Mouse (Mus musculus) small intestine, adult 2 months (tissue): ENCODE measurements around the gene Ltc4s. TPM values are rescaled to one million over a fixed set of nuclear protein-coding genes. Genes with fewer than 3 reads are reported as not detected.
A peak's percentile ranks its signal among the peaks of the same experiment; 100 is the strongest.

ENCODE experiments used
- H3K27ac ChIP-seq: fragments of 200-500 bp; 2 replicates; pipeline ENCODE4 v1.5.1; 2012; ENCODE audit warnings: low read depth, low read length, control low read depth, inconsistent platforms; ENCODE audit not compliant: insufficient read depth
- H3K27me3 ChIP-seq: fragments of 200-500 bp; 2 replicates; pipeline ENCODE4 v1.6.1; 2012; ENCODE audit warnings: mild to moderate bottlenecking, moderate library complexity, low read length, inconsistent platforms; ENCODE audit not compliant: control insufficient read depth, insufficient read depth
- H3K36me3 ChIP-seq: fragments of 200-500 bp; 2 replicates; pipeline ENCODE4 v1.6.1; 2012; ENCODE audit warnings: mild to moderate bottlenecking, low read length, control low read depth, inconsistent platforms; ENCODE audit not compliant: control insufficient read depth, insufficient read depth
- H3K4me1 ChIP-seq: fragments of 200-500 bp; 2 replicates; pipeline ENCODE4 v1.6.1; 2012; ENCODE audit warnings: low read length, inconsistent platforms, mixed read lengths; ENCODE audit not compliant: control insufficient read depth, insufficient read depth, insufficient read length
- H3K4me3 ChIP-seq: fragments of 200-500 bp; 2 replicates; pipeline ENCODE4 v1.5.1; 2012; ENCODE audit warnings: low read depth, mild to moderate bottlenecking, control low read depth, inconsistent platforms, low read length, moderate library complexity
- CTCF ChIP-seq: fragments of 200-500 bp; IDR thresholded peaks from 2 replicates; pipeline ENCODE4 v1.5.1; 2012; ENCODE audit warnings: low read depth, mild to moderate bottlenecking, control low read depth, inconsistent platforms, low read length, moderate library complexity, mixed read lengths; ENCODE audit not compliant: insufficient replicate concordance, insufficient read length; ENCODE audit errors: extremely low read depth
- POLR2A ChIP-seq: fragments of 200-500 bp; IDR thresholded peaks from 2 replicates; pipeline ENCODE4 v1.6.1; 2012; ENCODE audit warnings: low read depth, mild to moderate bottlenecking, control low read depth, inconsistent platforms, low read length, moderate library complexity
- WGBS: fragments of 180-500 bp; shearing (Covaris S2); methylation state at CpG from one replicate; pipeline ENCODE4 v1.1.7; 2018; 5-methylcytosine and 5-hydroxymethylcytosine counted together
- polyA plus RNA-seq: library from polyadenylated mRNA; depleted of rRNA; stranded (reverse); fragments of >200 nt; gene quantifications from 2 replicates; pipeline ENCODE4 v1.2.3, GENCODE M21; 2012

Gene Ltc4s
- polyA plus RNA-seq, 1 experiment = 51.3 TPM

GRCm38 (mm10) chr11:50228772-50229171, 9.6 kb downstream of the Ltc4s start:
- peaks cover 46% of the 10 kb centered on the region for H3K4me1 ChIP-seq
- H3K27ac ChIP-seq = peak overlapping the region; percentile 34
- 42% methylated on average over 3 of the region's 3 CpGs for WGBS
- TF ChIP-seq CTCF (no peak), POLR2A (no peak)
- H3K27me3 ChIP-seq = no peaks in the 10 kb centered on the region
- H3K36me3 ChIP-seq = peaks cover 28% of the 10 kb centered on the region
- H3K4me3 ChIP-seq = no peak overlapping the region

- Histone ChIP-seq H3K27ac (peak overlapping the region; percentile 62), H3K4me3 (peak overlapping the region; percentile 9; the same call in 1 of the 2 replicates), H3K27me3 (no peaks in the 10 kb centered on the region), H3K36me3 (peaks cover 18% of the 10 kb centered on the region), H3K4me1 (peaks cover 46% of the 10 kb centered on the region)
- 23% methylated on average over 4 of the region's 4 CpGs for WGBS
- no peak for TF ChIP-seq CTCF
- TF ChIP-seq POLR2A = no peak
Observed at GRCm38 (mm10) chr11:50227736-50228135, 10.7 kb downstream of the Ltc4s start.

GRCm38 (mm10) chr11:50227226-50227625, 11.2 kb downstream of the Ltc4s start:
- peak overlapping the region; percentile 9 for H3K4me3 ChIP-seq
- H3K27me3 ChIP-seq = no peaks in the 10 kb centered on the region
- WGBS = 17% methylated on average over 3 of the region's 3 CpGs
- no peak for TF ChIP-seq CTCF
- TF ChIP-seq POLR2A = no peak
- peak overlapping the region; percentile 62 for H3K27ac ChIP-seq
- H3K36me3 ChIP-seq = peaks cover 12% of the 10 kb centered on the region
- H3K4me1 ChIP-seq = peaks cover 48% of the 10 kb centered on the region

GRCm38 (mm10) chr11:50226406-50226805, 12.0 kb downstream of the Ltc4s start:
- no peak for TF ChIP-seq POLR2A
- no peak for TF ChIP-seq CTCF
- peak overlapping the region; percentile 62 for H3K27ac ChIP-seq

GRCm38 (mm10) chr11:50225611-50226378, 12.6 kb downstream of the Ltc4s start:
- TF ChIP-seq CTCF (no peak), POLR2A (0 out of 2 replicates have a peak, but pooled peaks have one; percentile 5)
- H3K27me3 ChIP-seq = no peaks in the 10 kb centered on the region
- 1% methylated on average over 34 of the region's 34 CpGs for WGBS
- peaks cover 3% of the 10 kb centered on the region; the same call in 1 of the 2 replicates for H3K36me3 ChIP-seq
- peaks cover 44% of the 10 kb centered on the region for H3K4me1 ChIP-seq
- H3K27ac ChIP-seq = peak overlapping the region; percentile 62
- peak overlapping the region; percentile 91 for H3K4me3 ChIP-seq

More at GRCm38 (mm10) chr11:50226406-50226805, 12.0 kb downstream of the Ltc4s start:
- WGBS = 6% methylated on average over 2 of the region's 2 CpGs
- Histone ChIP-seq H3K27me3 (no peaks in the 10 kb centered on the region), H3K36me3 (peaks cover 6% of the 10 kb centered on the region; the same call in 1 of the 2 replicates), H3K4me1 (peaks cover 48% of the 10 kb centered on the region), H3K4me3 (peak overlapping the region; percentile 91)

- Histone ChIP-seq H3K27ac (peak overlapping the region; percentile 90), H3K27me3 (no peaks in the 10 kb centered on the region), H3K4me3 (peak overlapping the region; percentile 91), H3K4me1 (peaks cover 36% of the 10 kb centered on the region), H3K36me3 (no peaks in the 10 kb centered on the region)
- under 1% methylated on average over 70 of the region's 70 CpGs for WGBS
- TF ChIP-seq CTCF (no peak), POLR2A (peak; percentile 60)
Observed at GRCm38 (mm10) chr11:50224671-50225530, 13.5 kb downstream of the Ltc4s start.
